In the genomic region with DNA sequence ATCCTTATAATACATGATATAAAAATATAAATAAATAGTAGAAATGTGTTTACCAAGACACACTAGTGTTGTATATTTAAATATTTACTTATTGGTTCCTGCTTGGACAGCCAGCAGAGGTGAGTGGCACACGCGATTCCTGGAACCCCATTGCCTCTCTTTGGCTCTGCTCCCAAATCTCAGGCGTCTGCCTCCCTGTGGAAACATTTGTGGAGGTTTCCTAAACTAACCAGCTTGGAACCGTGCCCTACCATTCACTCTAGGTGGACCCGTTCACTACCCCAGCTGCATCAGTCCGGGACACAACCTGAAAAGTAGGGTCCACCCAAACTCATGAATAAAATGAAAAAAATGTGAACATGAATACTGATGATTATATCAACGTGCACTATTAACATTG, we compare ENCODE assay signal across 6 mouse cellular contexts.
"Had no signal": no experiment of that assay in that cellular context is flagged by ENCODE, and none has a peak within 500 bp of the region (broad histone marks: within the 10 kb centered on the region; RNA-seq: fewer than 3 reads in every experiment).

No protein-coding gene starts in this region.

- H3K27me3 ChIP-seq: limb, embryonic 13.5 days; midbrain, embryonic 13.5 days; stomach, embryonic 15.5 days had no signal

- H3K9ac ChIP-seq: limb, embryonic 13.5 days; liver, embryonic 14.5 days; midbrain, embryonic 13.5 days; stomach, embryonic 15.5 days had no signal

- H3K4me3 ChIP-seq: limb, embryonic 13.5 days; midbrain, embryonic 13.5 days; stomach, embryonic 15.5 days had no signal

- H3K4me1 ChIP-seq: limb, embryonic 13.5 days; midbrain, embryonic 13.5 days; stomach, embryonic 15.5 days had no signal

- DNase-seq: kidney, postnatal 14 days; lung, adult 18-20 months had no signal

- H3K4me2 ChIP-seq: limb, embryonic 13.5 days; midbrain, embryonic 13.5 days; stomach, embryonic 15.5 days had no signal

- H3K27ac ChIP-seq: limb, embryonic 13.5 days; liver, embryonic 14.5 days; midbrain, embryonic 13.5 days; stomach, embryonic 15.5 days had no signal

- H3K9me3 ChIP-seq: limb, embryonic 13.5 days; midbrain, embryonic 13.5 days; stomach, embryonic 15.5 days had no signal

- ATAC-seq: midbrain, embryonic 13.5 days had no signal

- H3K36me3 ChIP-seq: limb, embryonic 13.5 days; midbrain, embryonic 13.5 days; stomach, embryonic 15.5 days had no signal
